In the genomic region with DNA sequence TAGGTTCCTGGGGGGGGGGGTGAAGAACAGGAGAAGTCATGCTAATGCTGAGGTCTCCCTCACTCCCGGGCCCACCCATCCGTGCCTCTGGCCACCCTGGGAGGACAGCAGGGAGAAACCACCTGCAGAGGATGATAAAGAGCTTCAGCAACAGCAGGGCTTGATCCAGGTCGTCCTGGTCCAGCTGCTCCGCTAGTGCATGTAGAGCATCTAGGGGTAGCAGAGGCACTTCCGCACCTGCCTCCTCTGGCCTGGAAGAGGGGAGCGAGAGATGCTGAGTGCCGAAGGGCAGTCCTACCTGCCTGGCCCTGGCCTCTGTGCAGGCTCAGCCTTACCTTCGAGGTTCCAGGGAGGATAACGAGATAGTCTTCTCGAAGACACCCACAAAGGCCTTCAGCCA, we compare ENCODE assay signal across 8 mouse cellular contexts.
"Had no signal": no experiment of that assay in that cellular context is flagged by ENCODE, and none has a peak within 500 bp of the region (broad histone marks: within the 10 kb centered on the region; RNA-seq: fewer than 3 reads in every experiment).

No protein-coding gene starts in this region.

- H3K27me3 ChIP-seq: intestine, embryonic 15.5 days; lung, embryonic 15.5 days; midbrain, embryonic 15.5 days; neural tube, embryonic 12.5 days had no signal

- H3K9me3 ChIP-seq: intestine, embryonic 15.5 days; limb, embryonic 10.5 days; lung, embryonic 15.5 days; midbrain, embryonic 15.5 days; neural tube, embryonic 12.5 days had no signal

- H3K9ac ChIP-seq: hindbrain, embryonic 14.5 days; intestine, embryonic 15.5 days; lung, embryonic 15.5 days; midbrain, embryonic 15.5 days; neural tube, embryonic 12.5 days had no signal

- H3K27ac ChIP-seq: hindbrain, embryonic 14.5 days; intestine, embryonic 15.5 days; limb, embryonic 10.5 days; lung, embryonic 15.5 days; midbrain, embryonic 15.5 days; neural tube, embryonic 12.5 days; stomach, postnatal 0 days had no signal

- DNase-seq: lung, postnatal 14 days had no signal

- H3K4me3 ChIP-seq: intestine, embryonic 15.5 days; limb, embryonic 10.5 days; lung, embryonic 15.5 days; midbrain, embryonic 15.5 days; neural tube, embryonic 12.5 days had no signal

- H3K36me3 ChIP-seq: intestine, embryonic 15.5 days; limb, embryonic 10.5 days; lung, embryonic 15.5 days; midbrain, embryonic 15.5 days; neural tube, embryonic 12.5 days had no signal

- H3K4me1 ChIP-seq: intestine, embryonic 15.5 days; lung, embryonic 15.5 days had no signal

- H3K4me2 ChIP-seq: hindbrain, embryonic 14.5 days; intestine, embryonic 15.5 days; lung, embryonic 15.5 days; midbrain, embryonic 15.5 days; neural tube, embryonic 12.5 days had no signal

- ATAC-seq: intestine, embryonic 15.5 days; midbrain, embryonic 15.5 days had no signal
